Mouse (Mus musculus) adrenal gland, postnatal 14 days (tissue): ENCODE results near the gene Nt5c3b. TPM values are rescaled to one million over a fixed set of nuclear protein-coding genes. Genes with fewer than 3 reads are reported as not detected.

Experiments
- DNase-seq: peaks from one replicate; pipeline ENCODE4 v3.0.0; 2021; ENCODE audit warnings: mixed read lengths
- total RNA-seq: library from RNA; stranded (reverse); gene quantifications from 2 replicates; pipeline ENCODE4 v1.2.3, GENCODE M21; 2021

The Nt5c3b gene
- total RNA-seq, 1 experiment from 2014 or later: 51.5 TPM

DNA sequence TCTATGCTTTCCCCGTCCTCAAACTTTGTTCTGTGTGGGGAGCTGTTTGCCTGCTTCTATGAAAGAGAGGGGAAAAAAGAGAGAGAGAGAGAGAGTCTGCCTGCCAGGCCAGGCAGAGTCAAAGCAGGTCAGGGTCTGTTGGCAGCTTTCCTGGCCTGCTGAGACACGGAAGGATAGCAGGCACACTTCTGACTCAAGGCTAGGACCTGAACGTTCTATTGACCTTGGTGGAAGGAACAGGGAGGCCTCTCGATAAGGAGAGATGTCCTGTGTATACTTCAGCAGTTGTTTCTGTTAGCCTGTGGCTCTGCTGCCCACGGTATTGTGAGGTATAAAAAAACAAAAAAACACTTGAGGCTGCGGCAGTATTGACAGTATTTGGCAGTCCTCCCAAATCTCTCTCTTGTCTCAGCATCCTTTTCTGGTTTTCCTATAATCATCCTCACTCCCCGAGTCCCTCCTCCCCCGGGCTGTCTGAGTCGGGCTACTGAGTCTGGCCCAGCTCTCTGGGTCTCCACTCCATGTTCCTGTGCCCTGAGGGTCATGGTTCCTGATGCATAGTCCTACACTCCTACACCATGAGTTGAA is 12.9 kb downstream of the Nt5c3b start:
- peak; percentile 88 for DNase-seq

DNA sequence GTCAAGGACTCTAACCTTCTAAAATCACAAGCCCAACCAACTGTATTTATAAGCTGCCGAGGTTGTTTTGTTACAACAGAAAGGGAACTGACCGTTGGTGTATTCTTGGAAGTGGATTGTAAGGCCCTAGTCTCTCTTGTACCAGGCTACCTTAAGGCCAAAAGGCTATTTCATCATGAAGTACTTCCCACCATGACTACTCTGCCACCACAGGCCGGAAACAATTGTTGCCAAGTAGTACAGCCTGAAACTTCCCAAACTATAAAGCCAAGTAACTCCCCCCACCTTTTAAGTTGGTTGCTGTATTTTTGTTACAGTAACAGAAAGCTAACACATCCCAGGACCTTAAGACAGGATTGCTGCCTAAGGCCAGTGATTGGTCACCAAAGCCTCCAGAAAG is 14.8 kb downstream of the Nt5c3b start:
- no peak for DNase-seq

DNA sequence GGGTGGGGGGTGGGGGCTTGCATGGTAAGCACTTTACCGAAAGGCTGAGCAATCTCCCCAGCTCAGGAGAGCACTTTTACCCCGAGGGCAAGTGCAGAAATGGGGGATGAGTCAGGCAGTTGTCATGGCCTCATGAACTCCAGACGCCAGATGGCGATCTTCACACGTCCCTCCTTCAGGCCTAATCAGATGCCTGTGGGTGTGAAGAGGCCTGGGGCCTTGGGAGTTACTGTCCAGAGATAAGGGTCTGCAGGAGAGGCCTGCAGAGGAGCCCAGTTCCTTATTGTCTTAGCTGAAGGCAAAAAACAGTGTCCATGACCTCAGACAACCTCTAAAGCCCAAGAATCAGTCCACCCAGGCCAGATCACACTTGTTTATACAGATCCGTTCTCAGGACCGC is 15.8 kb downstream of the Nt5c3b start:
- DNase-seq: peak; percentile 88

DNA sequence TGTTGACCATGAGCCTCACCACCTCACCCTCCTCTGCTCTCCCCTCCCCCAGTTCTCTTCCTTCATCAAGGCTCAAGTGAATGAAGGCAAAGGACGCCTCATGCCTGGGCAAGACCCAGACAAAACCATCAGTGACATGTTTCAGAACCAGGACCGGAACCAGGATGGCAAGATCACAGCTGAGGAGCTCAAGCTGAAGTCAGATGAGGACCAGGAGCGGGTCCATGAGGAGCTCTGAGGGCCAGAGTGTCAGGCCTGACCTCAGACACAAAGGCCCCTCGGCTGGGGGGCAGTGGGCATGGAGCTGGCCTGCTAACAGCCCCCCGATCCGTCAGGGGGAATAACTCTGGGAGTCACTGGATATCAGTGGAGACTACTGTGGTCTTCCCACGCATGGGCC is 17.8 kb downstream of the Nt5c3b start:
- no peak for DNase-seq

- no peak for DNase-seq
Measured at GRCm38 (mm10) chr11:100421537-100421936, 20.1 kb downstream of the Nt5c3b start.

DNA sequence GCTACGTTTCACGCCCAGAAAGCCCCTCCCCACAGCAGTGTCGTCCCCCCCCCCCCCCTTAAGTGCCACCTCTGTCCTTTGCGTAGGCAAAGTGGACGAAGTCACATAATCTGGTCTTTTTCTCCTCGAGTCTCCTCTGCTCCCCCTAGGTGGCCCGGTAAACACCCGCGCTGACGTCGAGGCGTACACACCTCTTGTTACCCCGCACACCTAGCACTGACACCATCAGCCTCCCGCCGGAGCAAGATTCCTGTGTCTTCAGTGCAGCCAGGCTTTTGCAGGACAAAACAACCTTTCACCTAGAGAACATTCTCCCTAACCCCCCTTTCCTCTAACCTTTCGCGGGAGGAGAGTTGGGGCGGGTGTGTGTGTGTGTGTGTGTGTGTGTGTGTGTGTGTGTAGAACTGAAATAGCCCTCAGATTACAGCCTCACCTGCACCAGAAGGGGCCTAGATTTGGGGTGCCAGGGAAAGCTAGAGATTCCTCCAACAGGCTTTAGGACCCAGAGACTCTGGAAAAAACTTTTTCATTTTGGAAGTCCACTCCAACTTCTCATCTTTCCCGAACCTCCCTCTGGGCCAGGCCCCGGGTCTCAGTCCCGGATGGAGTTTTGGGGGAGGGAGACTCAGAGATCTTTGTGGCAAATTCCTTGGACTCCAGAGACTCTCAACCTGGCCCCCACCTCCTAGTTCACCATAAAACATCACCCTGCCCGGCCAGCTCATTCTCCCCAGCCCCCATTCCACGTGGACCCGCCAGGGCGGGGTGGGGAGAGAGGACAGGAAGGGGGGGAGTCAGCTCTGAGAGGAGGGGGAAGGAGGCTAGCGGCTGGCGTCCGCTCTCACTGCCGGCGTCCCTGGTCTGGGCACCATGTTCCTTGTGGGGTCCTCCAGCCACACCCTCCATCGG is 26.4 kb downstream of the Nt5c3b start, which contains the start of gene Fkbp10:
Gene Fkbp10, plus strand, starts transcription at position 784 of the 909 bp plus-strand sequence.
- peak; percentile 86 for DNase-seq

GRCm38 (mm10) chr11:100414021-100414913 is 27.3 kb downstream of the Nt5c3b start, which contains the start of gene P3h4:
P3h4 (minus strand) TSS chr11:100414836.
- DNase-seq: peak; percentile 92

- no peak for DNase-seq
Measured at GRCm38 (mm10) chr11:100413541-100413940, 28.1 kb downstream of the Nt5c3b start.

GRCm38 (mm10) chr11:100411736-100412135 is 29.9 kb downstream of the Nt5c3b start:
- DNase-seq: no peak

DNA sequence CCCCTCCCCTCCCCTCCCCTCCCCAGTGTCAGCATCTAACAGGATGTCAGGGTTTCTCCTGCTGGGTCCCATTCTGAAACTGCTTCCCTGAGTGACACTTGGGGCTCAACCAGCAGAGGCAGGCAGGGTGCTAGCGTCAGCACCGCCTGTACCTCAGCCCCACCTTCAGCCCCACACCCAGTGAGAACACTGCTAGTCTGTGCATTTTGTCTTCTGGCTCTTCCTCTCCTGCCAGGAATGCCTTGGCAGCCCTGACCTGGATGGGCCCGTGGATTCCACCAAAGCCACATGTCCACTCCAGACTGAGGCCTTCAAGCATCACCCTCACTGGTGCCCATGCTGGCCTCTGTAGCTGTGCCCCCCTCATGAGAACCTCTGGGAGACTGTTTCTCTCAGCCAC is 31.9 kb downstream of the Nt5c3b start:
- no peak for DNase-seq

GRCm38 (mm10) chr11:100408835-100409462 is 32.7 kb downstream of the Nt5c3b start:
- DNase-seq: no peak

DNA sequence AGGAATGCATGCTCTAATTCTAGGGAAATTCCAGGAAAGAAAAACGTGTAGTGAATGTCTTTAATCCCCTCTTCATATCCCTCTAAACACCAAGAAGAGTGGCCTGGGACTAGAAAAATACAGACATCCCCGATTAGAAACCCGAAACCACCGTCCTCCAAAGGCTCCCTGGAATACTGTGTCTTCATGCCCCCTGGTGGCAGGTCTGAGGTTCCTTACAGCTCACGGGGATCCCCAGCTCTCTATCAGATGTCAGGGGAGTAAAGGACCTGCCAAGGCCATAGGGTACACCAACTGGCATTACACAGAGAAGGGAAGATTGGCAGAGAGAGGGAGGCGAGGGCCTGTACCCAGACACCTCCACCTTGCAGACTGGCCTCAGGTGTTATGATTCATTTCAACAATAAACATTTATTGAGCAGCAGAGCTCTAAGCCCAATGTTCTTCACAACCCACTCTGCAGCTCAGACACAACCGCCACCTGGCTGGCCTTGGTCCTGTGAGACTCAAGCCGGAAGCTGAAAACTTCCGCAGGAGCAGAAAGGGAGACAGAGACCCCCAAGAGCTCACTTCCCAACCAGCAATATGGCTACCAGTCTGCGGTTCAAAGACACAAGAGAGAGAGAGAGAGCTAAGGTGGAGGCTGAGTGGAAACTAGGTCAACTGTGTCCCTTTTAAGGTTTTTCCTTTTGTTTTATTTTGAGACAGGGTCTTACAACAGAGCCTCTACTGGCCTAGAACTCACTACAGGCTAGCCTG is 33.4 kb downstream of the Nt5c3b start:
- DNase-seq: peak; percentile 86

- DNase-seq: no peak
Measured at GRCm38 (mm10) chr11:100406995-100407705, 34.5 kb downstream of the Nt5c3b start.

DNA sequence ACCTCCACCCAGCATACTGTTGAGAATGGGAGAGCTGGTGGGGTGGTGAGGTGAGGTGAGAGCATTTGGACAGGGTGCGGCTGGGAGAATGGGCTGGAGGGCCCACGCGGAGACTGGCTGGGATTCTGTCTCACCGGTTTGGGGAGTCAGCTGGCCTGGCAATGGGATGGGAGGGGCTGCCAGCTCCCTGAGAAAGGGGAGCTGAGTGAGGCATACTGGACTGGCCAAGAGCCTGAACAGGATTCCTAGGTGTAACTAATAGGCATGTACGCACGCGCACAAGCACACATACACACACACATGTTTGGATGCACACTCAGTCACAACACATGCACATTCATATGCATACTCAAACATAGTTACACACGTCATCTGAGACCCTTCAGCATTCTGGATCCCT is 35.3 kb downstream of the Nt5c3b start:
- DNase-seq: no peak

- DNase-seq: no peak
Measured at GRCm38 (mm10) chr11:100404456-100405074, 37.0 kb downstream of the Nt5c3b start.

- peak; percentile 41 for DNase-seq
Measured at GRCm38 (mm10) chr11:100403445-100404134, 38.0 kb downstream of the Nt5c3b start.

DNA sequence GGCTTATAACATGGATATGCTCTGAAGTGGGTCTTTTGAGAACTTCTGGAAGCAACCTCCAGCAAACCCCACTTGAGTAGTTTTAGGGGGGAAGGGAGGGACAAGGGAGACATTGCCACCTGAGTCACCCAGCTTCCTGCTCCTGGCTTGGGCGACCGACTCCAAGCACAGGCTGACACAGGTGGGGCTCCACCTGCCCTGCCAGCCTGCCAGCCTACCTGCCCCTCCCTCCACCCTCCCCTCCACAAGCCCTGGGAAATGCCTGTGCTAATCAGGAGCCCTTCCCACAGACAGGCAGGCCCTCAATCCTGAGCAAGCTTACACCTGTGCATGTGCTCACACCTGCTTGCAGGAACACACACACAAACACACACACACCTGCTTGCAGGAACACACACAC is 38.9 kb downstream of the Nt5c3b start:
- no peak for DNase-seq

DNA sequence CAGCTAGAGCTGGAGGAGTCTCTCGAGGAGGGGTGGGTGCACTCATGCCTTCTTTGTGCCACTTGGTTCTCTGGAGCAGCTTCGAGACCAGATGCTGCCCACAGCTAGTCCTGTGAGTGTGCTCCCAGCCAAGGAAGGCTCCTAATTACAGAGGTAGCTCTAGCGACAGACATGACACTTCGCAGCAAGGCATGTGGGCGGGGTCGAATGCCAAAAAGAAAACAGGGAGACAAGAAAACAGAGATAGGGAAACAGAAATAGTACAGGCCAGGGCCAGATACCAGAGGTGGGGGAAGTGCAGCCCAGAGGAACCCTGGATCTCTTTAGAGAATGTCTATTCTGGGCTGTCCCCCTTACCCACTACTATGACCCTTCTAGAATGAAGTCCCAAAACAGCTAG is 39.4 kb downstream of the Nt5c3b start:
- peak; percentile 31 for DNase-seq

DNA sequence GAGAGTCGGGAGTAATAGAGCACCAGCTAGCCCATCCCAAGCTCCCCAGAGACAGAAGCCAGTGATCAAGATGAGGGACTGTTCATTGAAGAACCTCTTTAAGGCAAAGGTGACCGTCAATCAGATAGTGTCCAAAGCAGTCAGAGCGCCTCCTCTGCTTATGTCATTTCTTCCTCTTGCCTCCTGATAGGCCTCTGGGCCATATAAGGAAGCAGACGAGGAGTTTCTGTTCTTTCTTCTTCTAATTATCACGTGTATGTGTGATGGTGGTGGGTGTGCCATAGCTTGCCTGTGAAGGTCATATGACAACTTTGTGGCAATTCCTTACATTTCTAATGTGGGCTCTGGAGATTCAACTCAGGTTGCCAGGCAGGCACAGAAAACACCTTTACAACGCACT is 40.8 kb downstream of the Nt5c3b start:
- no peak for DNase-seq
